Mouse (Mus musculus) limb, embryonic 10.5 days (tissue): ENCODE results near the gene Snf8. TPM values are rescaled to one million over a fixed set of nuclear protein-coding genes. Genes with fewer than 3 reads are reported as not detected.

ENCODE experiments used
- DNase-seq: peaks from one replicate; pipeline ENCODE4 v3.0.0-alpha.2; 2017; ENCODE audit warnings: low spot score
- H3K27ac ChIP-seq: fragments of 300-500 bp; sonication (generic); 2 replicates; pipeline ENCODE4 v1.5.1; 2016; ENCODE audit warnings: mild to moderate bottlenecking
- H3K27me3 ChIP-seq: fragments of 300-500 bp; sonication (generic); 2 replicates; pipeline ENCODE4 v1.6.1; 2016; ENCODE audit warnings: low read depth, mild to moderate bottlenecking; ENCODE audit not compliant: poor library complexity, severe bottlenecking
- H3K36me3 ChIP-seq: fragments of 300-500 bp; sonication (generic); 2 replicates; pipeline ENCODE4 v1.6.1; 2016; ENCODE audit warnings: mild to moderate bottlenecking, moderate library complexity
- H3K4me1 ChIP-seq: fragments of 300-500 bp; sonication (generic); 2 replicates; pipeline ENCODE4 v1.6.1; 2016
- H3K4me3 ChIP-seq: fragments of 300-500 bp; sonication (generic); 2 replicates; pipeline ENCODE4 v1.5.1; 2016; ENCODE audit warnings: mild to moderate bottlenecking, moderate library complexity
- H3K9me3 ChIP-seq: fragments of 300-500 bp; sonication (generic); replicated peaks from 2 replicates; pipeline ENCODE4 v1.6.1; 2016; ENCODE audit warnings: mild to moderate bottlenecking
- WGBS: fragments of 180-500 bp; shearing (Covaris S2); methylation state at CpG from one replicate; pipeline ENCODE4 v1.1.7; 2016; 5-methylcytosine and 5-hydroxymethylcytosine counted together
- polyA plus RNA-seq: library from polyadenylated mRNA; unstranded; fragments of >200 nt; fragmentation: Nextera tagmentation; extraction: Ambion mirVana; gene quantifications from 2 replicates; pipeline ENCODE4 v1.2.1, GENCODE M21; 2016

Gene Snf8
- polyA plus RNA-seq, 1 experiment from 2014 or later, result 108 TPM

DNA sequence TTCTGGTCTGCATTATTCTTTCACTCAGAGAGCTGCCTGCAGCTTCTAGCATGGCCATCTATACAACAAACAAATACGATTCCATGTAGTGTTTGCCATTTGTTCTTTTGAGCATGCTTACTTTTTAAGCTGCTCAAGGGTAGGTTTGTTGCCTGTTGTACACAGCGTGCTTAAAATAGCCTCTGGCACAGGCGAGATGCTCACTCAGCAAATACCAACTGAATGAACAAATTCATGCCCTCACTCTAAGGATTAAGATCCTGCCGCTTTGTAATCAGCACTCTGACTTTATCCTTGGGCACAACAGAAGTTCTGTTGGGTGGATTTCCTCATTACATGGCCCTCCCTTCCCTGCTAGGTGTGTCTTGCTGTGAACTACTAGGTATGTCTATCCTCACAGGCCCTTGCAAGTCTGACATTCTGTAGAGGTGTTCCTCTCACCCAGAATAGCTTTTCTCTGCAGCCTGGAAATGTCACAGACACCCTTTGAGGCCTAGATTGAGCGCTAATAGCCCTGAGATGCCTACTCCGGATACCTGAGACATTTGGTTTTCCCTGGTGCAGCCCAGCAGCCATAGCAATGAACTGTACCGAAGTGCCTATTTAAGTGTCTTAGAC, 58.1 kb downstream of the Snf8 start:
- no peak overlapping the region for H3K27ac ChIP-seq
- WGBS, result 50% methylated on average over 7 of the region's 7 CpGs
- no peaks in the 10 kb centered on the region for H3K36me3 ChIP-seq
- 0 out of 2 replicates have a peak, but pooled peaks cover 14% of the 10 kb centered on the region for H3K27me3 ChIP-seq
- H3K4me3 ChIP-seq, result no peak overlapping the region
- H3K9me3 ChIP-seq, result no peaks in the 10 kb centered on the region
- no peaks in the 10 kb centered on the region for H3K4me1 ChIP-seq
- DNase-seq, result no peak

DNA sequence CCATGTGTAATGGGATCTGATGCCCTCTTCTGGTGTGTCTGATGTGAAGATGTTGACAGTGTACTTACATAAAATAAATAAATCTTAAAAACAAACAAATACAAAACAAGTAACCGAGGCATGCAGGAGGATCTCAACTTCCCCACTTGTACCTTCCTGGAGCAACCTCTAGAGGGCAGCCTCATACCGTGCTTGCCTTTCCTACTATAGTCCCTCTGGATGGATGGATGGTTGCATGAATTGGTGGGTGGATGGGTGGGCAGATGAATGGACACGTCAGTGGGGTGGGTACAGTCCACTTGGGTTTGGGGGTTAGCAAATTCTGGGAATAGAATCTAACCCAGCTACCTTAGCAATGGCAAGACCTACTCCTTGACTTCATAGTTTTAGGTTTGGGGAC, 58.7 kb downstream of the Snf8 start:
- 7% methylated on average over 3 of the region's 3 CpGs for WGBS
- H3K9me3 ChIP-seq, result no peaks in the 10 kb centered on the region
- H3K4me3 ChIP-seq, result no peak overlapping the region
- no peak overlapping the region for H3K27ac ChIP-seq
- no peaks in the 10 kb centered on the region for H3K36me3 ChIP-seq
- peak; percentile 70 for DNase-seq
- H3K4me1 ChIP-seq, result no peaks in the 10 kb centered on the region
- H3K27me3 ChIP-seq, result 0 out of 2 replicates have a peak, but pooled peaks cover 14% of the 10 kb centered on the region

Other genes with a start within 250 kb of the Snf8 start
- not detected in 2 replicates for gene Phospho1, start 210.4 kb upstream of the Snf8 start, polyA plus RNA-seq
- gene Gngt2, start 197.7 kb upstream of the Snf8 start, polyA plus RNA-seq, result 8.9 and 9.3 TPM in 2 replicates
- gene Abi3, start 192.4 kb upstream of the Snf8 start, polyA plus RNA-seq, result 4.0 and 4.4 TPM in 2 replicates
- gene B4galnt2, start 120.0 kb upstream of the Snf8 start, polyA plus RNA-seq, result 0.10 TPM in 1 of 2 replicates, not detected in the other
- gene Igf2bp1, start 28.9 kb upstream of the Snf8 start, polyA plus RNA-seq, result 165 and 181 TPM in 2 replicates
- not detected in 2 replicates for gene Gip, start 10.3 kb upstream of the Snf8 start, polyA plus RNA-seq
- gene Ube2z, start 30.5 kb downstream of the Snf8 start, polyA plus RNA-seq, result 37.5 and 38.3 TPM in 2 replicates
- 569 and 674 TPM in 2 replicates for gene Atp5g1, start 40.8 kb downstream of the Snf8 start, polyA plus RNA-seq
- not detected in 2 replicates for gene Calcoco2, start 77.1 kb downstream of the Snf8 start, polyA plus RNA-seq
- gene Ttll6, start 98.9 kb downstream of the Snf8 start, polyA plus RNA-seq, result not detected in 2 replicates
- not detected in 2 replicates for gene Hoxb13, start 159.4 kb downstream of the Snf8 start, polyA plus RNA-seq
- 3.4 and 3.8 TPM in 2 replicates for gene Hoxb9, start 236.6 kb downstream of the Snf8 start, polyA plus RNA-seq
- 0.95 and 1.2 TPM in 2 replicates for gene Hoxb8, start 247.0 kb downstream of the Snf8 start, polyA plus RNA-seq